Mouse (Mus musculus) heart, embryonic 12.5 days (tissue): ENCODE measurements at regions not wholly inside any gene's neighbourhood (a gene's known extent, or its start where the extent isn't known, plus 50 kb on each side); places are given as distances from the start of the nearest gene placed in this dataset.

Experiments used
- ATAC-seq: fragments of 200-750 bp; cut with Nextera tagmentation; 2 replicates; pipeline ENCODE4 v1.8.0; 2017; ENCODE audit warnings: moderate TSS enrichment, moderate library complexity; ENCODE audit not compliant: insufficient number of reproducible peaks, low FRiP score
- H3K27ac ChIP-seq: fragments of 300-500 bp; sonication (generic); 2 replicates; pipeline ENCODE4 v1.5.1; 2016; ENCODE audit warnings: mild to moderate bottlenecking, moderate library complexity; ENCODE audit not compliant: poor library complexity, severe bottlenecking
- H3K27me3 ChIP-seq: fragments of 300-500 bp; sonication (generic); replicated peaks from 2 replicates; pipeline ENCODE4 v1.6.1; 2016; ENCODE audit warnings: mild to moderate bottlenecking, moderate library complexity
- H3K36me3 ChIP-seq: fragments of 300-500 bp; sonication (generic); 2 replicates; pipeline ENCODE4 v1.6.1; 2016; ENCODE audit warnings: mild to moderate bottlenecking, moderate library complexity
- H3K4me1 ChIP-seq: fragments of 300-500 bp; sonication (generic); replicated peaks from 2 replicates; pipeline ENCODE4 v1.6.1; 2016; ENCODE audit warnings: mild to moderate bottlenecking
- H3K4me2 ChIP-seq: fragments of 300-500 bp; sonication (generic); 2 replicates; pipeline ENCODE4 v1.6.1; 2016; ENCODE audit warnings: mild to moderate bottlenecking, moderate library complexity
- H3K4me3 ChIP-seq: fragments of 300-500 bp; sonication (generic); 2 replicates; pipeline ENCODE4 v1.5.1; 2016; ENCODE audit warnings: mild to moderate bottlenecking
- H3K9ac ChIP-seq: fragments of 300-500 bp; sonication (generic); 2 replicates; pipeline ENCODE4 v1.6.1; 2016; ENCODE audit warnings: mild to moderate bottlenecking, moderate library complexity
- H3K9me3 ChIP-seq: fragments of 300-500 bp; sonication (generic); replicated peaks from 2 replicates; pipeline ENCODE4 v1.6.1; 2016; ENCODE audit warnings: mild to moderate bottlenecking, moderate library complexity
- WGBS: fragments of 180-500 bp; shearing (Covaris S2); methylation state at CpG from one replicate; pipeline ENCODE4 v1.1.7; 2016; 5-methylcytosine and 5-hydroxymethylcytosine counted together

DNA sequence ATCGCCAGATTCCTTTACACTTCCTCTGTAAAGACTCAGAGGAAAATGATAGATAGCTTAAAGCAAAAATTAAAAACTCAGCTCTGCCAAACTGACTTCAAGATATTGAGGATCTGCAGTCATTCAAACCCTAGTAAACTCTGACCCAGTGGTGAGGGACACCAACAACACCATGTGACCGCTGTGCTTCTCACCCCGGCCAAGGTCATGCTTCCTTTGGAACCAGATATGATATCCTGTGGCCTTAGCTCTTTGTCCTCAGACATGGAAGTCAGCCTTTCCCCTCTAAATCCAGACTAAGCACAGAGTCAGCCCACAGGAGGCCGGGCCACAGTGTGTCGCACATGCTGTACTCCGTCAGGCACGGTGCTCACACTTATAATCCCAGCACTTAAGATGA, 86.3 kb upstream of the Cnksr3 start:
- no peak overlapping the region for H3K9ac ChIP-seq
- no peak overlapping the region for H3K27ac ChIP-seq
- H3K27me3 ChIP-seq = no peaks in the 10 kb centered on the region
- H3K4me3 ChIP-seq = no peak overlapping the region
- 0 out of 2 replicates have a peak, but pooled peaks cover 3% of the 10 kb centered on the region for H3K4me1 ChIP-seq
- no peak overlapping the region for H3K4me2 ChIP-seq
- WGBS = 82% methylated on average over 7 of the region's 7 CpGs
- no peak for ATAC-seq
- no peaks in the 10 kb centered on the region for H3K9me3 ChIP-seq
- H3K36me3 ChIP-seq = no peaks in the 10 kb centered on the region

DNA sequence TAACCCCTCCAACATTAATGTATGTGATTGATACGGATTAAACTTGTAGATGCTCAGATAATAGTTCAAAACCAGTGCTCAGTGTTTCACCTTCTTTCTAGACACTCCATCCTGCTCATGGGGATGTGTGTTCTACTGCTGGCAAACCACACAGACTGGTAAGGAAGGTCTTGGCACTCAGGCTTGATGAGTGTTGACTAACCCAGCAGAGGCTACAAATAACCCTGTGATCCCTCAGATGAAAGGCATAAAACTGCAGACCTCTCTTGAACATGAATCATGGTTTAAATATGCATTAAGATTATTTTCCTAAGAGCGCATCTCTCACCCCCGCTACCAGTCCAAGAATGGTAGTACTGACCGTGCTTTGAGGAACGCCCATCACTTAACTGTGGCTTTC, 83.9 kb upstream of the Cnksr3 start:
- Histone ChIP-seq H3K27me3 (no peaks in the 10 kb centered on the region), H3K9me3 (no peaks in the 10 kb centered on the region), H3K4me2 (no peak overlapping the region), H3K4me1 (0 out of 2 replicates have a peak, but pooled peaks cover 3% of the 10 kb centered on the region), H3K4me3 (no peak overlapping the region), H3K36me3 (no peaks in the 10 kb centered on the region), H3K9ac (no peak overlapping the region), H3K27ac (no peak overlapping the region)
- WGBS = 85% methylated on average over 5 of the region's 5 CpGs
- no peak for ATAC-seq

DNA sequence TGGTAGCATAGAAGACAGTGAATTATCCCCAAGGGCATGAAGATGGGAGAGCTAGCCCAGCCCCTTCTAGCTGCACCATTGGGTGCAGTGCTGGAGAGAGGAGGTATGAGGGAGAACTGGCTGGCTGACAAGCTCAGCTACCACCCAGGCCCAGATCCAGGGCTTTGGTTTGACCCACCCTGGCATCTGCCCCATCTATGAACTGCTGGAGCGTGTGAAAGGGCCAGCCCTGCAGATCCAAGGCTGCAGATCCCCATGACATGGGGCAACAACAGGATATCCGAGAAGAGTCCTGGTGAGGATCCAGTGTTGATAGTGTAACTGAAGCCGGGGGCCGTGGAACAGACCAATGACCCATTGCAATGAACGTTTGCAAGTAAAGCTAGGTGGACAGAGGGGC, 81.2 kb upstream of the Cnksr3 start:
- 75% methylated on average over 5 of the region's 5 CpGs for WGBS
- no peaks in the 10 kb centered on the region for H3K27me3 ChIP-seq
- no peaks in the 10 kb centered on the region for H3K36me3 ChIP-seq
- no peak for ATAC-seq
- H3K27ac ChIP-seq = no peak overlapping the region
- H3K4me2 ChIP-seq = no peak overlapping the region
- H3K9ac ChIP-seq = no peak overlapping the region
- no peak overlapping the region for H3K4me3 ChIP-seq
- peaks cover 10% of the 10 kb centered on the region; the same call in 1 of the 2 replicates for H3K4me1 ChIP-seq
- no peaks in the 10 kb centered on the region for H3K9me3 ChIP-seq

DNA sequence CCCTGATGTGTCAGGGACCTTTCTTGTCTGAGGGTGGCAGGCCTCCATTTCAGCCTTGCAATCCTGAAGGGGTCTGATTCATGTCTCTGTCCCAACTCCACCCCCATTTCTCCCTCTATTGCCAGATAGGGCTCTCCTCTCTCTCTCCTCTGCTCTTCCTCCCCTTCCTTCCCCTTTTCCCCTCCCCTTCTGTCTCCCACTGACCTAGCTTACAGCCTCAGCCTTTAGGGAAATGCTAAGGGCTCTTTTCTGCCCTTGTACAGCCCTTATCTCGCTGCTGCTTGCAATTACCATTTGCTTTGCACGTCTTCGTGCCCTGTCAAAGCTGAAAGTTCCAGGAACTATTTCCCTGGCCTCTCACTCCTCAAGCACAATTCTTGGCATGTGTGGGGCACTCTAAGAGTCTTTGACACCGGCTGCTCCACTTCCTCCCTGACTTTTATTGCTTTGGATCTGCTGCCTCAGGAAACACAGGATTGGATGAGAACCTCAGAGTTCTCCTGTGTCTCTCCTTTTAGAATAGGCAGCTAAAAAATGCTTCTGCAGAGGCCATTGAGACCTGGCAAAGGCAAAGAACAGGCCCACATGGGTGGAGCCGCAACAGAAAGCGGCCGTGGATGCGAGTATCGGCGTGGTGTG, 77.9 kb upstream of the Cnksr3 start:
- Histone ChIP-seq H3K4me3 (no peak overlapping the region), H3K27me3 (no peaks in the 10 kb centered on the region), H3K36me3 (no peaks in the 10 kb centered on the region), H3K27ac (no peak overlapping the region; the same call in 1 of the 2 replicates), H3K4me1 (peaks cover 10% of the 10 kb centered on the region; the same call in 1 of the 2 replicates), H3K9ac (no peak overlapping the region), H3K9me3 (no peaks in the 10 kb centered on the region; the same call in 1 of the 2 replicates), H3K4me2 (no peak overlapping the region)
- WGBS = 55% methylated on average over 10 of the region's 10 CpGs
- ATAC-seq = no peak

DNA sequence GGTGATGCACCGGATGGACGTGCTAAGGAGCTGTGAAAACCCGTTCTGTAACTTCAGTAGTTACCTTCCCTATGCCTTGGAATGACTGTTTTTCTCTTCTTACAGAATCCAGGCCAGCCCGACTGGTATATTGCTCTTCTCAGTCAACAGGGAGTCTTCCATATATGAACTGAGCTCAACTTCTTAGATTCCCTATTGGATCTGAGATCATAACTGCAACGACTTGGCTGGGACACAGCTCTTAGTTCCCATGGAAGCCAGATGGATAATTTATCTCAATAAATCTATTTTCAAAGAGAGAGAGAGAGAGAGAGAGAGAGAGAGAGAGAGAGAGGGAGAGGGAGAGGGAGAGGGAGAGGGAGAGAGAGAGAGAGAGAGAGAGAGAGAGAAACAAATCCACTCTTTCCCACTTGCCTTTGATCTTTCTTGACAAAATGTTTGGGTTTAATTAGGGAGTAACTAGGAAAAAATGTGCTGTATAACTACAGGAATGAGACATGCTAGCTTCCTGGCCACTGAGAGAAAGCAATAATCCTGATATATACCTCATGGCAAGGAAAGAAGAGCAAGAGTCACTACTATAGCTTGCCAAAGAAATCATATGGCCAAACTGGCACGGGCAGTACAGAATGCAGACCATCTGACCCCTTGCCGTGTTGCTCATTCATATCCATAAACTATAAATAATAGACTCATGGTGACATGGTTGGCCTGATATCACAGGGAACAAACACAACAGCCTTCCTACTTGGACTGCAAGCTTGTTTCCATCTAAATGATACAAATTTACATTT, 73.3 kb upstream of the Cnksr3 start:
- Histone ChIP-seq H3K4me3 (no peak overlapping the region), H3K36me3 (no peaks in the 10 kb centered on the region), H3K27me3 (no peaks in the 10 kb centered on the region), H3K27ac (no peak overlapping the region), H3K4me2 (no peak overlapping the region), H3K9me3 (no peaks in the 10 kb centered on the region; the same call in 1 of the 2 replicates), H3K9ac (no peak overlapping the region), H3K4me1 (peaks cover 8% of the 10 kb centered on the region; the same call in 1 of the 2 replicates)
- no peak for ATAC-seq
- WGBS = 83% methylated on average over 7 of the region's 7 CpGs

DNA sequence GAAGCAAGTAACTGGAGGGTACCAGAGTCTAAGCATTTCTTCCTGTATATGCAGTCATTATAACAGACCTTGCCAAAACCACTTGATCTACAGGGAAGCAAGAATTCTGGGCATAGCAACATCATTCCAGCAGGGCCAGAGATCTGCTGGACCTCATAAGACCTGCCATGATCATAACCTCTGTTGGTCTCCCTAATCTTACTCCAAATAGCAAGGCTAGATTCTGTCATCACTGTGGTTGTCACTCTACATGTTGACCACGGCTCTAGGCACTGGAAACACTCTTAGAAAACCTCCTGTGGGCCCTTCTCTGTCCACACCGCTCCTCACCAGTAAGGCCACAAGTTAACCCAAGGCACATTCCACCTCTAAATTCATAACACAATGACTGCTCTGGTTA, 68.4 kb upstream of the Cnksr3 start:
- H3K27me3 ChIP-seq = no peaks in the 10 kb centered on the region
- no peaks in the 10 kb centered on the region for H3K36me3 ChIP-seq
- H3K4me3 ChIP-seq = no peak overlapping the region
- ATAC-seq = no peak
- no peak overlapping the region for H3K9ac ChIP-seq
- no peaks in the 10 kb centered on the region for H3K9me3 ChIP-seq
- 67% methylated on average over 2 of the region's 2 CpGs for WGBS
- no peaks in the 10 kb centered on the region for H3K4me1 ChIP-seq
- H3K4me2 ChIP-seq = no peak overlapping the region
- no peak overlapping the region for H3K27ac ChIP-seq

DNA sequence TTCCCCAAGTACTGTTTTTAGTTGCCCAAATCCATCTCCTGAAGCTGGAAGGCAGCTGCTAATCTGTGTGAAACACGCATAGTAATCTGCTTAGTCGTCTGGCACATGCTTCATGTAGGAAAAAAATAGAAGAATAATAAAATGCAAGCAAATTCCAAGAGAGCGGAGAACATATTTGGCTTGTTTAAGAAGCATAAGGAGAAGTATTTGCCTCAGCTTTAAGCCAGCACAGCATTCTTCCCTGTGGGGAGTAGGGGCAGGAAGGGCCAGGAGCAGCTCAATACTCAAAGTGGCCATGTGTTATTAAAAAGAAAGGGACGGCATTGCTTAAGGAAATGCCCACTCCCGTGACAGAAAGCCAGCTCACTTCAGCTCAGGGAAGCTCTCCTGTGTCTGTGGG, 66.8 kb upstream of the Cnksr3 start:
- Histone ChIP-seq H3K4me1 (peaks cover 7% of the 10 kb centered on the region; the same call in 1 of the 2 replicates), H3K9ac (no peak overlapping the region), H3K4me2 (no peak overlapping the region), H3K27me3 (no peaks in the 10 kb centered on the region), H3K27ac (no peak overlapping the region), H3K9me3 (no peaks in the 10 kb centered on the region), H3K4me3 (no peak overlapping the region), H3K36me3 (no peaks in the 10 kb centered on the region)
- no peak for ATAC-seq
- 56% methylated on average over 5 of the region's 5 CpGs for WGBS

DNA sequence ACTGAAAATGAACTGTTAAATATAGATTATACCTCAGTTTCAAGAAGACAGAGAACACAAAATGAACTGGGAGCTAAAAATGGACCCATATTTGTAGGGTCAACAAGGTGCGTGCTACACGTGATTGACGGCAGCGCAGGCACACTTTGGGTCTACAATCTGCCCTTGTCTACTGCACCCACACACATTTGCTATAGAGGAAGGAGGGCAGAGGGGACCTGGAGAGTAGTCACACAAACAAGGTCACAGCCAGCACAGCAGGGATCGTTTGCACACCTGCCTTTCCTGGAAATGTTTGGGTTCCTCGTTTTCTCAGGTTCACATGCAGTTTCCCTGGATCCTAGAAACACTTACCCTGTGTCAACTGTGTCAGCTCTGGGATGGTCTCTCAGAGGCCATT, 63.3 kb upstream of the Cnksr3 start:
- ATAC-seq = no peak
- no peak overlapping the region for H3K4me2 ChIP-seq
- no peak overlapping the region for H3K9ac ChIP-seq
- 69% methylated on average over 6 of the region's 6 CpGs for WGBS
- no peaks in the 10 kb centered on the region for H3K27me3 ChIP-seq
- no peak overlapping the region for H3K4me3 ChIP-seq
- no peaks in the 10 kb centered on the region for H3K36me3 ChIP-seq
- H3K4me1 ChIP-seq = peaks cover 7% of the 10 kb centered on the region; the same call in 1 of the 2 replicates
- H3K9me3 ChIP-seq = no peaks in the 10 kb centered on the region
- H3K27ac ChIP-seq = no peak overlapping the region

DNA sequence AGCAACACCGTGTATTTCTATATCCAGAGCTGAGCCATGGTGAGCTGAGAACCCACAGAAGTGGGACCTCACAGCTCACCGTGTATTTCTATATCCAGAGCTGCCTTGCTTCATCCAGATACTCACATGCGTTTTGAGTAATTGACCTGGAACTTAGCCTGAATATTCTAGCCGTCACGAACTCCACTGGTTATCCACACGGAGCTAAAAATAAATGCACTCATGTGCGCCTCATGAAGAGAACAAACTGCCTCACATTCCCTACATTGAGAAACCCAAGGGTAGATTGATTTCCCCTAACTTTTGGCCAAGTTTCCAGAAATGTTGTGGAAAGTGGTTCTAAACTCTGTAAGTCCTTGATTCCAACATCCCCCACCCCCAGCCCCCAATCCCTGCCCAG, 62.4 kb upstream of the Cnksr3 start:
- Histone ChIP-seq H3K36me3 (no peaks in the 10 kb centered on the region), H3K27me3 (no peaks in the 10 kb centered on the region), H3K27ac (peak overlapping the region; percentile 68; the same call in 1 of the 2 replicates), H3K4me2 (no peak overlapping the region), H3K9ac (no peak overlapping the region), H3K4me3 (no peak overlapping the region), H3K9me3 (no peaks in the 10 kb centered on the region), H3K4me1 (peaks cover 7% of the 10 kb centered on the region; the same call in 1 of the 2 replicates)
- ATAC-seq = peak; percentile 53
- WGBS = 28% methylated on average over 7 of the region's 7 CpGs

DNA sequence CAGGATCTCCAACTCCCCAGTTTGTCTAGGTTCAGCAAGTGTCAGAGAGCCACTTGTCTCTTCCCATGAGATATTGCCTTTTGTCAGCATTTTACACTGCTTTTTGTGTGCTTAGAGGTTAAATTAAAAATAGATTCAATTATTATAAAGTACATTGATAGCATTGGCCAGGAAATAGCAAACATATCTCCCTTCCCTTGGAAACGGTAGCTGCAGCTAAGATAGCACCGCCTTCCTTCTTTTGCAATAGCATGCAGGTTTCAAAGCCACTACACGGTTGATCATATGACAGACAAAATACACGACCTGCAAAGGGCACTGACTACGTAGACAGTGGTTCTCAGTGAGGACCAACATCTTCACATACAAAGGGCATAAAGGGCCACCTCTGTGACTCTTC, 59.1 kb upstream of the Cnksr3 start:
- no peak overlapping the region for H3K4me3 ChIP-seq
- no peak overlapping the region for H3K27ac ChIP-seq
- H3K4me2 ChIP-seq = no peak overlapping the region
- H3K9ac ChIP-seq = no peak overlapping the region
- H3K27me3 ChIP-seq = no peaks in the 10 kb centered on the region
- no peaks in the 10 kb centered on the region for H3K36me3 ChIP-seq
- no peak for ATAC-seq
- peaks cover 7% of the 10 kb centered on the region; the same call in 1 of the 2 replicates for H3K4me1 ChIP-seq
- WGBS = 60% methylated on average over 5 of the region's 5 CpGs
- no peaks in the 10 kb centered on the region for H3K9me3 ChIP-seq

DNA sequence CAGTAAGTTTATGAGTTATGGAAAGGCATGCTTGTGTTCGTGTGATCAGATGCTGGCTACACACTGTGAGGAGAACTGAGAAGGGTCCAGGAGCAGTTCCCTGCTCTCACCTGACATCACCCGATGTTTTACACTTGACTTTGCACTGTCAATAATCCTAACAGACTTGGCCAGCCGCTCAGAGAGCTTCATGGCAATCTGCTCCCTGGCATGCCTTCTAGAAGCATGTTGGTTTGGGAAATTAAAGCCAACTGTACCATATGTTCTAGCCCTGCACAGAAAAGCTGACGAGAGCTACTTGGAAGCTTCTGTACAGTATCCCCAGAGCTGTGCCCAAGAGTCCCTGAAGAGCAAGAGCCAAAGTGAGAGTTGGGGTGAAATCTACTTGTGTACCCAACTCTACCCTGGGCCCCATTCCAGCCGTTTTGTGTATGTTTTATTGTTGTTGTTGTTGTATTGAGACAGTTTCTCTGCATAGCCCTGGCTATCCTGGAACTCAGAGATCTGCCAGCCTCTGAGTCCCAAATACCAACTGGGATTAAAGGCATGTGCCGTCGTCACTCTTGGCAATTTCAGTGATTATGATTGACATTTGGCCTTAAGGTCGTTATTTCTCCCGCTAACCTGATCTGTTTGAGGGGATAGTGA, 56.5 kb upstream of the Cnksr3 start:
- Histone ChIP-seq H3K4me1 (no peaks in the 10 kb centered on the region), H3K9me3 (0 out of 2 replicates have a peak, but pooled peaks cover 3% of the 10 kb centered on the region), H3K9ac (no peak overlapping the region), H3K4me3 (no peak overlapping the region), H3K27me3 (no peaks in the 10 kb centered on the region), H3K36me3 (no peaks in the 10 kb centered on the region), H3K4me2 (no peak overlapping the region), H3K27ac (no peak overlapping the region)
- whole genome bisulfite sequencing = 73% methylated on average over 9 of the region's 9 CpGs
- no peak for ATAC-seq
